Mouse (Mus musculus) neural tube, embryonic 11.5 days (tissue): ENCODE data around the gene Iqschfp. TPM values are rescaled to one million over a fixed set of nuclear protein-coding genes. Genes with fewer than 3 reads are reported as not detected.

Experiments used
- ATAC-seq: fragments of 200-750 bp; cut with Nextera tagmentation; 2 replicates; pipeline ENCODE4 v1.8.0; 2017; ENCODE audit warnings: moderate number of reproducible peaks, mild to moderate bottlenecking, moderate TSS enrichment, moderate library complexity; ENCODE audit not compliant: insufficient read depth, low FRiP score, low TSS enrichment
- DNase-seq: peaks from one replicate; pipeline ENCODE4 v3.0.0-alpha.2; 2015; ENCODE audit warnings: low spot score
- H3K27ac ChIP-seq: fragments of 300-500 bp; sonication (generic); 2 replicates; pipeline ENCODE4 v1.5.1; 2014; ENCODE audit warnings: low read depth, mild to moderate bottlenecking, low read length
- H3K27me3 ChIP-seq: fragments of 300-500 bp; sonication (generic); 2 replicates; pipeline ENCODE4 v1.6.1; 2014; ENCODE audit warnings: mild to moderate bottlenecking, low read length, mixed read lengths; ENCODE audit not compliant: control insufficient read depth, insufficient read depth
- H3K36me3 ChIP-seq: fragments of 300-500 bp; sonication (generic); 2 replicates; pipeline ENCODE4 v1.6.1; 2014; ENCODE audit warnings: mild to moderate bottlenecking, low read length, moderate library complexity, mixed read lengths; ENCODE audit not compliant: control insufficient read depth, insufficient read depth
- H3K4me1 ChIP-seq: fragments of 300-500 bp; sonication (generic); 2 replicates; pipeline ENCODE4 v1.6.1; 2014; ENCODE audit warnings: low read length, mixed read lengths; ENCODE audit not compliant: control insufficient read depth, insufficient read depth
- H3K4me2 ChIP-seq: fragments of 300-500 bp; sonication (generic); 2 replicates; pipeline ENCODE4 v1.6.1; 2014; ENCODE audit warnings: low read depth, mild to moderate bottlenecking, moderate library complexity
- H3K4me3 ChIP-seq: fragments of 300-500 bp; sonication (generic); 2 replicates; pipeline ENCODE4 v1.5.1; 2014; ENCODE audit warnings: low read depth, low read length
- H3K9ac ChIP-seq: fragments of 300-500 bp; sonication (generic); 2 replicates; pipeline ENCODE4 v1.6.1; 2014; ENCODE audit warnings: mild to moderate bottlenecking, low read length
- H3K9me3 ChIP-seq: fragments of 300-500 bp; sonication (generic); 2 replicates; pipeline ENCODE4 v1.6.1; 2016; ENCODE audit warnings: low read length; ENCODE audit not compliant: control insufficient read depth
- WGBS: fragments of 180-500 bp; shearing (Covaris S2); extraction: QIAGEN DNeasy Blood & Tissue Kit; methylation state at CpG from one replicate; pipeline ENCODE4 v1.1.7; 2014; 5-methylcytosine and 5-hydroxymethylcytosine counted together
- polyA plus RNA-seq: library from polyadenylated mRNA; unstranded; fragments of >200 nt; fragmentation: Nextera tagmentation; extraction: Ambion mirVana; gene quantifications from 2 replicates; pipeline ENCODE4 v1.2.1, GENCODE M21; 2014

The Iqschfp gene
- polyA plus RNA-seq, 1 experiment from 2014 or later = 0.37 TPM

GRCm38 (mm10) chr3:67974340-67974998 lies 82.4 kb downstream of the Iqschfp start:
- 93% methylated on average over 2 of the region's 2 CpGs for WGBS
- DNase-seq (no peak), ATAC-seq (no peak)
- H3K9ac ChIP-seq = no peak overlapping the region
- H3K4me2 ChIP-seq = no peak overlapping the region
- no peaks in the 10 kb centered on the region for H3K36me3 ChIP-seq
- no peaks in the 10 kb centered on the region for H3K27me3 ChIP-seq
- H3K27ac ChIP-seq = no peak overlapping the region
- no peaks in the 10 kb centered on the region for H3K9me3 ChIP-seq
- H3K4me1 ChIP-seq = no peaks in the 10 kb centered on the region
- H3K4me3 ChIP-seq = no peak overlapping the region

- no peaks in the 10 kb centered on the region for H3K4me1 ChIP-seq
- no peak overlapping the region for H3K4me2 ChIP-seq
- H3K36me3 ChIP-seq = no peaks in the 10 kb centered on the region
- DNase-seq (no peak), ATAC-seq (no peak)
- no peaks in the 10 kb centered on the region for H3K27me3 ChIP-seq
- no peak overlapping the region for H3K4me3 ChIP-seq
- WGBS = 79% methylated on average over 1 of the region's 1 CpGs
- no peaks in the 10 kb centered on the region for H3K9me3 ChIP-seq
- H3K9ac ChIP-seq = no peak overlapping the region
- no peak overlapping the region for H3K27ac ChIP-seq
Measured at GRCm38 (mm10) chr3:67980006-67980405, 88.0 kb downstream of the Iqschfp start.

- Histone ChIP-seq H3K9ac (no peak overlapping the region), H3K27ac (no peak overlapping the region), H3K9me3 (no peaks in the 10 kb centered on the region), H3K4me3 (no peak overlapping the region), H3K36me3 (no peaks in the 10 kb centered on the region), H3K4me2 (no peak overlapping the region), H3K27me3 (no peaks in the 10 kb centered on the region), H3K4me1 (no peaks in the 10 kb centered on the region)
- ATAC-seq (no peak), DNase-seq (no peak)
- WGBS = 66% methylated on average over 12 of the region's 12 CpGs
Measured at GRCm38 (mm10) chr3:67983329-67983728, 91.3 kb downstream of the Iqschfp start.

- Histone ChIP-seq H3K27ac (no peak overlapping the region), H3K9ac (no peak overlapping the region), H3K4me1 (no peaks in the 10 kb centered on the region), H3K36me3 (no peaks in the 10 kb centered on the region), H3K4me2 (no peak overlapping the region), H3K9me3 (no peaks in the 10 kb centered on the region), H3K27me3 (no peaks in the 10 kb centered on the region), H3K4me3 (no peak overlapping the region)
- WGBS = 68% methylated on average over 4 of the region's 4 CpGs
- DNase-seq = no peak
- no peak for ATAC-seq
Measured at GRCm38 (mm10) chr3:68002415-68002814, 110.4 kb downstream of the Iqschfp start.

- Histone ChIP-seq H3K27ac (no peak overlapping the region), H3K27me3 (no peaks in the 10 kb centered on the region), H3K4me3 (no peak overlapping the region), H3K9ac (no peak overlapping the region), H3K9me3 (no peaks in the 10 kb centered on the region), H3K4me2 (no peak overlapping the region), H3K4me1 (no peaks in the 10 kb centered on the region), H3K36me3 (no peaks in the 10 kb centered on the region)
- DNase-seq (no peak), ATAC-seq (no peak)
Measured at GRCm38 (mm10) chr3:68012342-68012741, 120.3 kb downstream of the Iqschfp start.

- Histone ChIP-seq H3K9ac (no peak overlapping the region), H3K27ac (no peak overlapping the region), H3K4me3 (no peak overlapping the region), H3K4me2 (no peak overlapping the region), H3K9me3 (no peaks in the 10 kb centered on the region), H3K27me3 (no peaks in the 10 kb centered on the region), H3K36me3 (no peaks in the 10 kb centered on the region), H3K4me1 (no peaks in the 10 kb centered on the region)
- no peak for DNase-seq
- 53% methylated on average over 1 of the region's 1 CpGs for WGBS
- no peak for ATAC-seq
Measured at GRCm38 (mm10) chr3:68015786-68016185, 123.8 kb downstream of the Iqschfp start.

GRCm38 (mm10) chr3:68019401-68019800 lies 127.4 kb downstream of the Iqschfp start:
- Histone ChIP-seq H3K27me3 (no peaks in the 10 kb centered on the region), H3K4me3 (no peak overlapping the region), H3K4me2 (no peak overlapping the region), H3K4me1 (no peaks in the 10 kb centered on the region), H3K27ac (no peak overlapping the region), H3K36me3 (no peaks in the 10 kb centered on the region), H3K9ac (no peak overlapping the region), H3K9me3 (no peaks in the 10 kb centered on the region)
- no peak for DNase-seq
- WGBS = 57% methylated on average over 4 of the region's 4 CpGs
- no peak for ATAC-seq

- Histone ChIP-seq H3K36me3 (no peaks in the 10 kb centered on the region), H3K27me3 (no peaks in the 10 kb centered on the region), H3K4me2 (no peak overlapping the region), H3K4me3 (no peak overlapping the region), H3K9me3 (no peaks in the 10 kb centered on the region), H3K27ac (no peak overlapping the region), H3K9ac (no peak overlapping the region), H3K4me1 (no peaks in the 10 kb centered on the region)
- DNase-seq (peak; percentile 39), ATAC-seq (peak; percentile 75; the same call in 1 of the 2 replicates)
- 40% methylated on average over 3 of the region's 3 CpGs for WGBS
Measured at GRCm38 (mm10) chr3:68036097-68036496, 144.1 kb downstream of the Iqschfp start.

GRCm38 (mm10) chr3:68042951-68043350 lies 150.9 kb downstream of the Iqschfp start:
- Histone ChIP-seq H3K27me3 (no peaks in the 10 kb centered on the region), H3K27ac (no peak overlapping the region), H3K36me3 (no peaks in the 10 kb centered on the region), H3K4me2 (no peak overlapping the region), H3K4me1 (no peaks in the 10 kb centered on the region), H3K4me3 (no peak overlapping the region), H3K9ac (no peak overlapping the region), H3K9me3 (no peaks in the 10 kb centered on the region)
- ATAC-seq = no peak
- 94% methylated on average over 2 of the region's 2 CpGs for WGBS
- no peak for DNase-seq
